Mouse (Mus musculus): ENCODE measurements around the gene Fsd1. TPM values are rescaled to one million over a fixed set of nuclear protein-coding genes. Genes with fewer than 3 reads are reported as not detected.

Fsd1 gene
- total RNA-seq, 2 experiments from 2014 or later: not detected

- ATAC-seq (replicated peaks; ENCODE audit: low FRiP score, poor library complexity, severe bottlenecking): no peak
These were observed 38.2 kb downstream of the Fsd1 start for GRCm38 (mm10) chr17:56024476-56024875.

- ATAC-seq (replicated peaks; ENCODE audit: low FRiP score, poor library complexity, severe bottlenecking): no peak
These were observed 38.6 kb downstream of the Fsd1 start for GRCm38 (mm10) chr17:56024931-56025330.

GRCm38 (mm10) chr17:56026303-56026702, 40.0 kb downstream of the Fsd1 start:
- no peak for ATAC-seq (replicated peaks; ENCODE audit: low FRiP score, poor library complexity, severe bottlenecking)

GRCm38 (mm10) chr17:56026881-56027280, 40.6 kb downstream of the Fsd1 start:
- no peak for ATAC-seq (replicated peaks; ENCODE audit: low FRiP score, poor library complexity, severe bottlenecking)

GRCm38 (mm10) chr17:56027801-56028441, 41.6 kb downstream of the Fsd1 start:
- ATAC-seq (replicated peaks; ENCODE audit: low FRiP score, poor library complexity, severe bottlenecking): no peak

- no peak for ATAC-seq (replicated peaks; ENCODE audit: low FRiP score, poor library complexity, severe bottlenecking)
These were observed 44.0 kb downstream of the Fsd1 start for GRCm38 (mm10) chr17:56030238-56030870.

- no peak for ATAC-seq (replicated peaks; ENCODE audit: low FRiP score, poor library complexity, severe bottlenecking)
These were observed 44.6 kb downstream of the Fsd1 start for GRCm38 (mm10) chr17:56030919-56031318.

- no peak for ATAC-seq (replicated peaks; ENCODE audit: low FRiP score, poor library complexity, severe bottlenecking)
These were observed 45.1 kb downstream of the Fsd1 start for GRCm38 (mm10) chr17:56031431-56031830.

GRCm38 (mm10) chr17:56032127-56032733, 45.9 kb downstream of the Fsd1 start:
- no peak for ATAC-seq (replicated peaks; ENCODE audit: low FRiP score, poor library complexity, severe bottlenecking)

GRCm38 (mm10) chr17:56032831-56033230, 46.5 kb downstream of the Fsd1 start:
- no peak for ATAC-seq (replicated peaks; ENCODE audit: low FRiP score, poor library complexity, severe bottlenecking)

GRCm38 (mm10) chr17:56034040-56034725, 47.9 kb downstream of the Fsd1 start:
- ATAC-seq (replicated peaks; ENCODE audit: low FRiP score, poor library complexity, severe bottlenecking): no peak

GRCm38 (mm10) chr17:56034726-56035100, 48.4 kb downstream of the Fsd1 start:
- ATAC-seq (replicated peaks; ENCODE audit: low FRiP score, poor library complexity, severe bottlenecking): no peak

- no peak for ATAC-seq (replicated peaks; ENCODE audit: low FRiP score, poor library complexity, severe bottlenecking)
These were observed 48.9 kb downstream of the Fsd1 start for GRCm38 (mm10) chr17:56035216-56035615.

- ATAC-seq (replicated peaks; ENCODE audit: low FRiP score, poor library complexity, severe bottlenecking): peak; percentile 85
These were observed 50.0 kb downstream of the Fsd1 start, which contains the start of gene Sh3gl1 for GRCm38 (mm10) chr17:56036176-56036900. Sh3gl1 (minus strand) TSS chr17:56036635.

- no peak; the same call in 1 of the 2 replicates for ATAC-seq (replicated peaks; ENCODE audit: low FRiP score, poor library complexity, severe bottlenecking)
These were observed 50.6 kb downstream of the Fsd1 start for GRCm38 (mm10) chr17:56036901-56037287.

- ATAC-seq (replicated peaks; ENCODE audit: low FRiP score, poor library complexity, severe bottlenecking): no peak
These were observed 52.4 kb downstream of the Fsd1 start for GRCm38 (mm10) chr17:56038583-56039261.

- no peak for ATAC-seq (replicated peaks; ENCODE audit: low FRiP score, poor library complexity, severe bottlenecking)
These were observed 53.0 kb downstream of the Fsd1 start for GRCm38 (mm10) chr17:56039345-56039744.

GRCm38 (mm10) chr17:56040030-56040856, 53.9 kb downstream of the Fsd1 start, which contains the start of gene Chaf1a:
Chaf1a (plus strand) TSS chr17:56040439.
- peak; percentile 81 for ATAC-seq (replicated peaks; ENCODE audit: low FRiP score, poor library complexity, severe bottlenecking)

- no peak for ATAC-seq (replicated peaks; ENCODE audit: low FRiP score, poor library complexity, severe bottlenecking)
These were observed 54.5 kb downstream of the Fsd1 start for GRCm38 (mm10) chr17:56040857-56041163.
